Mouse (Mus musculus) erythroblast, embryonic 14.5 days (primary cell): ENCODE measurements around the gene Csnk1g1.

Experiments used
- GATA1 ChIP-seq: IDR thresholded peaks from 2 replicates; pipeline ENCODE4 v1.6.1; 2012; ENCODE audit warnings: low read length, inconsistent platforms, mixed read lengths
- TAL1 ChIP-seq: IDR thresholded peaks from 3 replicates; pipeline ENCODE4 v1.6.1; 2012; ENCODE audit warnings: low read length, inconsistent platforms, mixed read lengths

DNA sequence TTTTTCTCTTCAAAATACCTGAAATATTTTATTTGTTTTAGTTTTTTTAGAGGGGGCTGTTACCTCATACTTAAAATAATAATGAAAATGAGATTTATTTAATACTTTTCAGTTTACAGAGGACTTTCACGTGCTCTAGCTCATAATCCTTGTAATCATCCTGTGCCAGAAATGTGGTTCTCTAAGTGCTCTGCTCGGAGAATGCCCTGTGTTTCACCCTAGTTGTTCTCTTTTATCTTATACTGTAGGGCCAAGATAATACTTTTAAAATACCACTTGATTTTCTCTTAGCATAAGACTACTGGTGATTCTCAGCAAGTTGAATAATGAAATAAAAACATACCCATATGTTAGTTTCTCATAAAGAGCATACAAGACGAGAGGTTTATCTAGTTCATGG lies 61.3 kb downstream of the Csnk1g1 start:
- TF ChIP-seq TAL1 (no peak), GATA1 (no peak)
